Mouse (Mus musculus) limb, embryonic 13.5 days (tissue): ENCODE measurements around the gene Neil1. TPM values are rescaled to one million over a fixed set of nuclear protein-coding genes. Genes with fewer than 3 reads are reported as not detected.
A peak's percentile ranks its signal among the peaks of the same experiment; 100 is the strongest.

ENCODE experiments used
- ATAC-seq: fragments of 200-750 bp; cut with Nextera tagmentation; 2 replicates; pipeline ENCODE4 v1.8.0; 2017; ENCODE audit warnings: low read depth, moderate number of reproducible peaks, moderate TSS enrichment; ENCODE audit not compliant: low FRiP score
- H3K27ac ChIP-seq: fragments of 300-500 bp; sonication (generic); 2 replicates; pipeline ENCODE4 v1.5.1; 2015; ENCODE audit warnings: inconsistent platforms, mild to moderate bottlenecking, moderate library complexity
- H3K27me3 ChIP-seq: fragments of 300-500 bp; sonication (generic); 2 replicates; pipeline ENCODE4 v1.6.1; 2015; ENCODE audit warnings: mild to moderate bottlenecking, inconsistent platforms
- H3K36me3 ChIP-seq: fragments of 300-500 bp; sonication (generic); 2 replicates; pipeline ENCODE4 v1.6.1; 2015; ENCODE audit warnings: inconsistent platforms, mild to moderate bottlenecking, moderate library complexity
- H3K4me1 ChIP-seq: fragments of 300-500 bp; sonication (generic); 2 replicates; pipeline ENCODE4 v1.6.1; 2015; ENCODE audit warnings: inconsistent platforms
- H3K4me2 ChIP-seq: fragments of 300-500 bp; sonication (generic); replicated peaks from 2 replicates; pipeline ENCODE4 v1.6.1; 2015; ENCODE audit warnings: inconsistent platforms, mild to moderate bottlenecking, moderate library complexity
- H3K4me3 ChIP-seq: fragments of 300-500 bp; sonication (generic); 2 replicates; pipeline ENCODE4 v1.5.1; 2015; ENCODE audit warnings: moderate library complexity, mild to moderate bottlenecking, inconsistent platforms
- H3K9ac ChIP-seq: fragments of 300-500 bp; sonication (generic); 2 replicates; pipeline ENCODE4 v1.6.1; 2015; ENCODE audit warnings: mild to moderate bottlenecking, inconsistent platforms
- H3K9me3 ChIP-seq: fragments of 300-500 bp; sonication (generic); 2 replicates; pipeline ENCODE4 v1.6.1; 2016; ENCODE audit warnings: inconsistent platforms
- WGBS: fragments of 180-500 bp; shearing (Covaris S2); methylation state at CpG from one replicate; pipeline ENCODE4 v1.1.7; 2015; 5-methylcytosine and 5-hydroxymethylcytosine counted together
- polyA plus RNA-seq: library from polyadenylated mRNA; unstranded; fragments of >200 nt; fragmentation: Nextera tagmentation; extraction: Ambion mirVana; gene quantifications from 2 replicates; pipeline ENCODE4 v1.2.1, GENCODE M21; 2015

Gene Neil1
- polyA plus RNA-seq, 1 experiment from 2014 or later = 9.5 TPM

DNA sequence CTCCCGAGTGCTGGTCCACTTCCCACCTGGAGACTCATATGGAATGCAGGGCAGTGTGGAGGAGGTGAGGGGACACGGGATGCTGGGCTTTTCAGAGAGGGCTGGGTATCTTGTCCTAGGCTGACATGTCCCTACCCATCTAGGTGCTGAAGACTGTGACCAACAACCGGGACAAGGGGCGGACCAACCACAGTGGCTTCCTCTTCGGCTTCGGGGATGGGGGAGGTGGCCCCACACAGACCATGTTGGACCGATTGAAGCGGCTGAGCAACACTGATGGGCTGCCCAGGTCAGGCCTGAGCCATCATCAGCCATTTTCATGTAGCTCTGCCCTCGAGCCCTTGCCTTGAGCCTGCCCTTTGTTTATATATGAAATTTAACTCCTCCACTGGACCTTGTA is 10.3 kb downstream of the Neil1 start:
- no peaks in the 10 kb centered on the region for H3K9me3 ChIP-seq
- WGBS = 89% methylated on average over 9 of the region's 9 CpGs
- H3K27me3 ChIP-seq = no peaks in the 10 kb centered on the region
- H3K9ac ChIP-seq = 0 out of 2 replicates have a peak overlapping the region, but pooled peaks have one; percentile 19
- no peak overlapping the region for H3K4me2 ChIP-seq
- ATAC-seq = no peak
- H3K4me3 ChIP-seq = no peak overlapping the region
- no peak overlapping the region for H3K27ac ChIP-seq
- peaks cover 87% of the 10 kb centered on the region for H3K36me3 ChIP-seq
- no peaks in the 10 kb centered on the region for H3K4me1 ChIP-seq

- Histone ChIP-seq H3K9ac (no peak overlapping the region), H3K9me3 (no peaks in the 10 kb centered on the region), H3K4me1 (no peaks in the 10 kb centered on the region), H3K27ac (no peak overlapping the region), H3K27me3 (no peaks in the 10 kb centered on the region), H3K36me3 (peaks cover 82% of the 10 kb centered on the region), H3K4me2 (no peak overlapping the region), H3K4me3 (no peak overlapping the region)
- ATAC-seq = no peak
- 79% methylated on average over 6 of the region's 6 CpGs for WGBS
Observed at GRCm38 (mm10) chr9:57137246-57137645, 10.9 kb downstream of the Neil1 start.

DNA sequence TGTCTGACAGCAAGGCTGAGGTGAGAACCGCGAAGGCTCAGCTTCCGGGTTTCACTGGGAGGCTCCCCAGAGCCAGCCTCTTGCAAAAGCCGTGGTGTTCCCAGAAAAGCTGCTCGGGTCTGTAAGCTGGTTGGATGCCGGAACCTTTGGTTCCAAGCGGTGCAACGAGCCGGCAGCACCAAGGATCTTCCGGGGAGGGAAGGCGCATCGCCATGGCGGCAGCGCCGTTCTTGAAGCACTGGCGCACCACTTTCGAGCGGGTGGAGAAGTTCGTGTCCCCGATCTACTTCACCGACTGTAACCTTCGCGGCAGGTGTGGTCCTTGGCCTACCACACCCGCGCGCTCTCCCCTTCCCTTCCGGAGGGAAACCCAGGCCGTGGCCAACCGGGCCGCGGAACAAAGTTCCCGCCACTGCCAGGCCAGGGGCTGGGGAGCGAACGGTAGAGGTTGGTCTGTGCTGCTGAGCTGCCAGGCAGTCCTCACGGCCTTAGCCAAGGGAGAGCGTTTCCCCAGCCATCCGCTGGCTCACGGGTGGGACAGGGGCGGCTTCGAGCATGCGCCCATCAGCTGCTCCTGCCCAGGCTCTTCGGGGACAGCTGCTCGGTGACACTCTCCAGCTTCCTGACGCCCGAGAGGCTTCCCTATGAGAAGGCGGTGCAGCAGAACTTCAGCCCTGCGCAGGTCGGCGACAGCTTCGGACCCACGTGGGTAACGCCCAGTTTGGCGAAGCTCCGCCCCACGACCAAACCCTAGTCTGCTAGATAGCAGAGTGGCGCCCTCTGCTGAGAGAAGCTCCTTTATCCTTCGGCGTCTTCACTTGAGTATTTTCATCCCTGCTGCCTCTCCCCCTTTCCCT is 17.3 kb downstream of the Neil1 start, which contains the start of gene Man2c1:
TSS of gene Man2c1 (plus strand) at position 114 of the 857 bp plus-strand sequence.
- under 1% methylated on average over 58 of the region's 58 CpGs for WGBS

DNA sequence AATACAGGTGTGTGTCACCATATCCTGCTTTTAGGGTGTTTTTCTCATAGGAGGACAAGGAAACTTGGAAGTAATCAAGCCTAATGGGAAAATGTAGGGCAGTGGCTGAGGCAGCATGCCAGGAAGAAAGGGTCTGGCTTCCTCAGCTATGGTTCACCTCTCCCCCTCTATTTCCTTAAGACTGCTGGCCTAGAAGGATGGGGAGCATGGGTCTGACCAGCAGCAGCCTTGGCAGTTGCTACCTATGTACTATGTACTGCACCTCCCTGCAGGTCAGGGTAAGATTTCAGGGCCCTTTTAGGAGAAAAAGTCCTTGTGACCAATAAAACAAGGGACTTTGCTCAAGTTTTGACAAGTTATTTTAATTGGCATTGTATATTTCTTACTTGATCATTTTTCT is 18.5 kb downstream of the Neil1 start:
- Histone ChIP-seq H3K27me3 (no peaks in the 10 kb centered on the region), H3K4me3 (peak overlapping the region; percentile 68), H3K4me2 (peak overlapping the region; percentile 73), H3K4me1 (peaks cover 13% of the 10 kb centered on the region), H3K9me3 (no peaks in the 10 kb centered on the region), H3K27ac (no peak overlapping the region), H3K9ac (peak overlapping the region; percentile 78; the same call in 1 of the 2 replicates), H3K36me3 (peaks cover 44% of the 10 kb centered on the region)
- no peak for ATAC-seq

More for the DNA sequence above, 17.3 kb downstream of the Neil1 start, which contains the start of gene Man2c1:
- H3K4me2 ChIP-seq = peak within 1 kb of the TSS; percentile 73
- ATAC-seq = peak; percentile 87
- no peaks in the 10 kb centered on the region for H3K9me3 ChIP-seq
- H3K9ac ChIP-seq = peak within 1 kb of the TSS; percentile 78
- H3K36me3 ChIP-seq = peaks cover 46% of the 10 kb centered on the region
- H3K4me1 ChIP-seq = peaks cover 13% of the 10 kb centered on the region
- peak within 1 kb of the TSS; percentile 91 for H3K27ac ChIP-seq
- H3K4me3 ChIP-seq = peak within 1 kb of the TSS; percentile 68
- no peaks in the 10 kb centered on the region for H3K27me3 ChIP-seq

- Histone ChIP-seq H3K36me3 (peaks cover 92% of the 10 kb centered on the region), H3K9me3 (no peaks in the 10 kb centered on the region), H3K27me3 (no peaks in the 10 kb centered on the region), H3K4me2 (no peak overlapping the region), H3K27ac (no peak overlapping the region), H3K4me1 (no peaks in the 10 kb centered on the region), H3K4me3 (no peak overlapping the region), H3K9ac (no peak overlapping the region)
- no peak for ATAC-seq
- 92% methylated on average over 13 of the region's 13 CpGs for WGBS
Observed at GRCm38 (mm10) chr9:57117261-57117755, 30.8 kb downstream of the Neil1 start.

Other genes with a start within 250 kb of the Neil1 start
- gene Snx33, start 219.9 kb downstream of the Neil1 start, polyA plus RNA-seq = 12.0 and 13.1 TPM in 2 replicates
- 87.6 and 88.8 TPM in 2 replicates for gene Imp3, start 210.8 kb downstream of the Neil1 start, polyA plus RNA-seq
- 29.2 and 29.3 TPM in 2 replicates for gene Snupn, start 197.4 kb downstream of the Neil1 start, polyA plus RNA-seq
- 28.0 and 29.3 TPM in 2 replicates for gene Ptpn9, start 153.4 kb downstream of the Neil1 start, polyA plus RNA-seq
- 32.4 and 40.2 TPM in 2 replicates for gene Sin3a, start 76.3 kb downstream of the Neil1 start, polyA plus RNA-seq
- 64.5 and 71.0 TPM in 2 replicates for gene Man2c1, start 17.6 kb downstream of the Neil1 start, polyA plus RNA-seq
- gene Commd4, start 10.0 kb upstream of the Neil1 start, polyA plus RNA-seq = 91.5 and 99.2 TPM in 2 replicates
- not detected in 2 replicates for gene Trcg1, start 88.3 kb upstream of the Neil1 start, polyA plus RNA-seq
- gene 1700017B05Rik, start 114.3 kb upstream of the Neil1 start, polyA plus RNA-seq = 16.5 and 17.6 TPM in 2 replicates